Mouse (Mus musculus) stomach, embryonic 15.5 days (tissue): ENCODE data around the gene Tle2. TPM values are rescaled to one million over a fixed set of nuclear protein-coding genes. Genes with fewer than 3 reads are reported as not detected.

Source experiments
- ATAC-seq: fragments of 200-750 bp; cut with Nextera tagmentation; 2 replicates; pipeline ENCODE4 v1.8.0; 2017; ENCODE audit warnings: low read depth, moderate number of reproducible peaks, moderate TSS enrichment; ENCODE audit not compliant: insufficient read depth, low FRiP score
- H3K27ac ChIP-seq: fragments of 300-500 bp; sonication (generic); 2 replicates; pipeline ENCODE4 v1.5.1; 2015; ENCODE audit warnings: mild to moderate bottlenecking, inconsistent platforms
- H3K27me3 ChIP-seq: fragments of 300-500 bp; sonication (generic); replicated peaks from 2 replicates; pipeline ENCODE4 v1.6.1; 2015; ENCODE audit warnings: inconsistent platforms
- H3K36me3 ChIP-seq: fragments of 300-500 bp; sonication (generic); 2 replicates; pipeline ENCODE4 v1.6.1; 2015; ENCODE audit warnings: inconsistent platforms
- H3K4me1 ChIP-seq: fragments of 300-500 bp; sonication (generic); 2 replicates; pipeline ENCODE4 v1.6.1; 2015; ENCODE audit warnings: inconsistent platforms
- H3K4me2 ChIP-seq: fragments of 300-500 bp; sonication (generic); 2 replicates; pipeline ENCODE4 v1.6.1; 2015; ENCODE audit warnings: mild to moderate bottlenecking, inconsistent platforms
- H3K4me3 ChIP-seq: fragments of 300-500 bp; sonication (generic); replicated peaks from 2 replicates; pipeline ENCODE4 v1.5.1; 2015; ENCODE audit warnings: inconsistent platforms
- H3K9ac ChIP-seq: fragments of 300-500 bp; sonication (generic); 2 replicates; pipeline ENCODE4 v1.6.1; 2015; ENCODE audit warnings: inconsistent platforms
- H3K9me3 ChIP-seq: fragments of 300-500 bp; sonication (generic); 2 replicates; pipeline ENCODE4 v1.6.1; 2016; ENCODE audit warnings: inconsistent platforms
- WGBS: fragments of 180-500 bp; shearing (Covaris S2); methylation state at CpG from one replicate; pipeline ENCODE4 v1.1.7; 2015; 5-methylcytosine and 5-hydroxymethylcytosine counted together
- polyA plus RNA-seq: library from polyadenylated mRNA; unstranded; fragments of >200 nt; fragmentation: Nextera tagmentation; extraction: Ambion mirVana; gene quantifications from 2 replicates; pipeline ENCODE4 v1.2.1, GENCODE M21; 2015

The Tle2 gene
- polyA plus RNA-seq, 1 experiment from 2014 or later: 28.8 TPM

DNA sequence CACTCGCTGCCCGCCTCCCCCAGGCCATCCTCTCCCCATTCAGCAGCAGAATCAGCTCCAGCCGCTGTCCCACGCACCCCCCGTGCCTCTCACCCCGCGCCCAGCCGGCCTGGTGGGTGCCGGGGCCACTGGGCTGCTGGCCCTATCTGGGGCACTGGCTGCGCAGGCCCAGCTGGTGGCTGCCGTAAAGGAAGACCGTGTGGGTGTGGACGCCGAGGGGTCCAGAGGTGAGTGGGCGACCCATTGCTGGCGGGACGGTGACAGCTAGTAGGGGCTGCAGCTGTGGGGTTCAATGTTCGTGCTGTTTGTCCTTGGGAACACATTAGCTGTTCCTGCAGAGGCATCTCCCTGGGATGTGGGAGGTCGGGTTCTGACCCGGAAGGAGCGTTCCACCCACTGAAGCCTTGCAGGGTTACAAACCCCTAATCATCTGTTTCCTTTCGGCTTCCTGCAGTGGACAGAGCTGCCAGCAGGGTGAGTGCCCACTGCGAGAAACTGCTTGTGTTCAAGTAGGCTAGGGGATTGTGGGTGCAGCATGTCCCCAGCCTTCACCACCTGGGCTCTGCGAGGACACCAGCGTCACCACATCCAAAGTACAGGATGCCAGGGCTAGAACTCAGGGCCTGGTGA is 6.2 kb downstream of the Tle2 start:
- Histone ChIP-seq H3K27ac (no peak overlapping the region), H3K4me3 (no peak overlapping the region), H3K9ac (no peak overlapping the region), H3K4me1 (peaks cover 5% of the 10 kb centered on the region; the same call in 1 of the 2 replicates), H3K4me2 (0 out of 2 replicates have a peak overlapping the region, but pooled peaks have one; percentile 11), H3K9me3 (no peaks in the 10 kb centered on the region), H3K36me3 (peaks cover 5% of the 10 kb centered on the region), H3K27me3 (0 out of 2 replicates have a peak, but pooled peaks cover 2% of the 10 kb centered on the region)
- ATAC-seq: no peak
- 52% methylated on average over 25 of the region's 25 CpGs for WGBS

DNA sequence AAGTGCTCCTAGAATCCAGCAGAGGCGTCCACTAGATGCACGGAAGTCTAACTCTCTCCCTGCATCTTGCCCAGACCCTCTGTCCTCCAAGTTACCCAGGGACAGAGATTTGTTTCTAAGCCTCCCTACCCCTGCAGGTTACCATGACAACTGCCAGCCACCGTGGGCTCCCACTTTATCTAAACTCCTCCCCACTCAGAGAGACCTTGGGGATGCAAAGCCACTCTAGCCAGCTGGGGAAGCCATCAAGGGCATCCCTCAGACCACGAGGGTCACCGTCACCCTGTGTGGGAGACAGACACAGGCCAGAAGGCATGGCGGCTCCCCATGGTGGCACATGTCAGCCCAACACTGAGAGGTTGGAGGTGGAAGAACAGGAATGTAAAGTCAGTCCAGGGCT is 9.0 kb downstream of the Tle2 start:
- no peak for ATAC-seq
- H3K4me3 ChIP-seq: no peak overlapping the region
- H3K36me3 ChIP-seq: peaks cover 10% of the 10 kb centered on the region
- WGBS: 54% methylated on average over 6 of the region's 6 CpGs
- H3K27ac ChIP-seq: no peak overlapping the region
- H3K9me3 ChIP-seq: no peaks in the 10 kb centered on the region
- H3K4me1 ChIP-seq: no peaks in the 10 kb centered on the region
- no peak overlapping the region for H3K4me2 ChIP-seq
- H3K9ac ChIP-seq: no peak overlapping the region
- 0 out of 2 replicates have a peak, but pooled peaks cover 2% of the 10 kb centered on the region for H3K27me3 ChIP-seq

DNA sequence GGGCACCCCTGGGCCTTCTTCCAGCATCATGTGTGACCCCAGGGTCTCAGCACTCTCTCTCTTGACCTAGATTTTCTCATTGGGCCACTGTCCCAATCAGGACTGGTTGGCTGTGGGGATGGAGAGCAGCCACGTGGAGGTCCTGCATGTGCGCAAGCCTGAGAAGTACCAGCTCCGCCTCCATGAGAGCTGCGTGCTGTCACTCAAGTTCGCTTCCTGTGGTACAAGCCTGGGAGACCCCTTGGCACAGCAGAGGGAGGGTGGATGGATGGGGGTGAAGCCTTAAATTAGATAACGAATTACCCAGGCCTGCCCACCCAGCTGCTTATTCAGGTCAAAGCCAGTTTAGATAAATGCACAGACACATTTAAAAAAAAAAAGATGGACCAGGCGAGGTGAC is 14.4 kb downstream of the Tle2 start:
- no peak overlapping the region for H3K4me2 ChIP-seq
- no peaks in the 10 kb centered on the region for H3K27me3 ChIP-seq
- no peak overlapping the region for H3K9ac ChIP-seq
- no peaks in the 10 kb centered on the region for H3K9me3 ChIP-seq
- ATAC-seq: no peak
- H3K36me3 ChIP-seq: peaks cover 17% of the 10 kb centered on the region; the same call in 1 of the 2 replicates
- no peak overlapping the region for H3K4me3 ChIP-seq
- no peak overlapping the region for H3K27ac ChIP-seq
- 65% methylated on average over 7 of the region's 7 CpGs for WGBS
- H3K4me1 ChIP-seq: no peaks in the 10 kb centered on the region

DNA sequence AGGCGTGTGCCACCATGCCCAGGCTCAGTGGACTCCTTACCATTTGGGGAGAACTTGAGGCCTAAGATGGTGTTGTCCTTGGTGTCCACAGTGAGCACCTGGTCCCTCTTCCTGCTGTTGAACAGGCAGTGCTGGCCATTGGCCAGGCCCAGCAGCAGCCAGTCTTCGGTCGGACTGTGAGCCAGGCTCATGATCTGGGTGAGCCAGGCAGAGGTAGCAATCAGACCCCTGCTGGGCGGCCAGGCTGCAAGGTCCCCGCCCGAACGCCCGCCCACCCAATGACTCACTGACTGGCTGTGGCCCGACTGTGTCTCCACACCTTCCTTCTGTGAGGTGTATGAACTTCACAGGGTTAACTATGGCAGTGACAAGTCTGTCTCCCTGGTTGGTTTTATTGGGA is 17.5 kb downstream of the Tle2 start:
- Histone ChIP-seq H3K4me3 (no peak overlapping the region), H3K4me2 (no peak overlapping the region), H3K9me3 (no peaks in the 10 kb centered on the region), H3K9ac (no peak overlapping the region), H3K36me3 (0 out of 2 replicates have a peak, but pooled peaks cover 17% of the 10 kb centered on the region), H3K4me1 (peaks cover 15% of the 10 kb centered on the region), H3K27me3 (no peaks in the 10 kb centered on the region), H3K27ac (no peak overlapping the region)
- 53% methylated on average over 9 of the region's 9 CpGs for WGBS
- ATAC-seq: no peak

DNA sequence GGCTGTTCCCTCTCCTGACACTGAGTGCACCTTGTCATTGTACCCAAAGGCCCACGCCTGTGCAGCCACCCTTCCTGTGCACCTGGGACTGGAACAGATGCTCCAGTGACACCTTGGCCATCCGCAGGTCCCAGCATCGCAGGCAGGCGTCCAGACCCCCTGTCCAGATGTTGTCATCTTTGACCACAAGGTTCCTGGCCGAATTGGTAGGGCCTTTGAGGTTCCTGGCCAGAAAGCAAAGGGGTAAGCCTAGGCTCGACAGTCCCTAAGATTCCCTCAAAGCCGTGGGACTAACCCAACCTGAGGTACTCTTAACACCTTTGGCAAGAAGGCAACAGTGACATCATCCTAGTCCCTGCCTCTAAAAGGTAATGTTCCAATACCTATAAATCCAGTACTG is 18.3 kb downstream of the Tle2 start:
- WGBS: 73% methylated on average over 7 of the region's 7 CpGs
- no peak overlapping the region for H3K4me3 ChIP-seq
- H3K4me1 ChIP-seq: peaks cover 23% of the 10 kb centered on the region
- no peak overlapping the region for H3K4me2 ChIP-seq
- no peak overlapping the region for H3K9ac ChIP-seq
- H3K27me3 ChIP-seq: no peaks in the 10 kb centered on the region
- no peaks in the 10 kb centered on the region for H3K9me3 ChIP-seq
- no peak for ATAC-seq
- no peak overlapping the region for H3K27ac ChIP-seq
- H3K36me3 ChIP-seq: 0 out of 2 replicates have a peak, but pooled peaks cover 16% of the 10 kb centered on the region

DNA sequence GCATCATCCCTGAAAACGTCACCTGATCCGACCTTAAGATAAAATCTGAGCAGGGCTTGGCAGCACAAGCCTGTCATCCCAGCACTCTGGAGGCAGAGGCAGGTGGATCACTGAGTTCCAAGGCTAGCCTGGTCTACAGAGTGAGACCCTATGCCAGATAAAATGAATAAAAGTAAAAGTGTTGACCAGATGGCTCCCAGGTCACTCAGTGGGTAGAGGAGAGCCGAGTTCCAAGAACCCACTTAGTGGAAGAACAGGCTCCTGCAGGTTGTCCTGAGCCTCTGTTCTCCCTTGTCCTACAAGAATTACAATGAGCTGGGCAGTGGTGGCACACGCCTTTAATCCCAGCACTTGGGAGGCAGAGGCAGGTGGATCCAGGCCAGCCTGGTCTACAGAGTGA is 18.9 kb downstream of the Tle2 start:
- no peaks in the 10 kb centered on the region for H3K27me3 ChIP-seq
- H3K9me3 ChIP-seq: no peaks in the 10 kb centered on the region
- H3K4me1 ChIP-seq: peaks cover 26% of the 10 kb centered on the region
- no peak for ATAC-seq
- no peak overlapping the region for H3K4me3 ChIP-seq
- H3K36me3 ChIP-seq: 0 out of 2 replicates have a peak, but pooled peaks cover 12% of the 10 kb centered on the region
- H3K9ac ChIP-seq: no peak overlapping the region
- WGBS: 52% methylated on average over 4 of the region's 4 CpGs
- no peak overlapping the region for H3K4me2 ChIP-seq
- H3K27ac ChIP-seq: no peak overlapping the region

DNA sequence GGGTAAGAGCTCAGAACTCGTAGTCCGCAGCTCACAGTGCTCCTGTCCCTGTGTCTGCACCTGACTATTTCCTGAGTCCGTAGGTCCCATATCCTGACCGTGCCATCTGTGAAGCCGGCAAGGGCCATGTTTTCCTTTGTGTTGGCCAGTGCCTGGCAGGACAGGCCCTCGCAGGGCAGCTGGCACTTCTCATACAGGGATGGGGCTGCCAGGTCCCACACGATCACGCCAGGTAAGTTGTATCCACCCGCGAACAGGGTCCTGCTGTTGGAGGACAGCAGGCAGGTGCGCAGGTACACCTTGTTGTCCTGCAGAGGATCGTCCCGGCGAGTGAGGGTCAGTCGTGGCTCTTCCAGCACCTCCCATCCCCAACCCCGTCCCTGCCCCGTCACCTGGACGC is 19.6 kb downstream of the Tle2 start:
- Histone ChIP-seq H3K9ac (no peak overlapping the region), H3K4me2 (no peak overlapping the region), H3K9me3 (no peaks in the 10 kb centered on the region), H3K4me1 (peaks cover 31% of the 10 kb centered on the region), H3K4me3 (no peak overlapping the region), H3K36me3 (0 out of 2 replicates have a peak, but pooled peaks cover 6% of the 10 kb centered on the region), H3K27ac (no peak overlapping the region), H3K27me3 (no peaks in the 10 kb centered on the region)
- ATAC-seq: no peak
- WGBS: 67% methylated on average over 18 of the region's 18 CpGs

DNA sequence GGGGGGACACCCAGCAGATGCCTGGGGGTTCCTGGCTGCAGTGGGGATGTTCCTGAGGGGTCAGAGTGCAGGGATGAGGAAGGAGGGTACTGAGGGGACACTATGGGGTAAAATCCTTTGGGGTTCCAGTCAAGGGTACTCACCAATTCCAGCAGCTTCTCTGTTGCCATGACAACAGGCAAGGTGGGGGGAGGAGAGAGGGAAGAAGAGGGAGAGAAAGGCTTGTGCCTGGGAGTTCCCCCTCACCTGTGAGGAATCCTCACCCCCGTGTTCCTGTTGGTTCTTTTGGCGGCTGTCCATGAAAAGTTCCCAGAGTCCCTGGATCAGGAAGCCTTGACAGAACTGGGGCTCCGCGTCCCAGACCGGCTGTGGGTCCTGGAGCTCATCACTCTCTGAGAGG is 21.2 kb downstream of the Tle2 start:
- Histone ChIP-seq H3K27me3 (no peaks in the 10 kb centered on the region), H3K4me1 (peaks cover 41% of the 10 kb centered on the region), H3K27ac (peak overlapping the region; percentile 81; the same call in 1 of the 2 replicates), H3K4me2 (peak overlapping the region; percentile 54; the same call in 1 of the 2 replicates), H3K36me3 (no peaks in the 10 kb centered on the region), H3K9me3 (no peaks in the 10 kb centered on the region), H3K4me3 (no peak overlapping the region), H3K9ac (no peak overlapping the region)
- WGBS: 44% methylated on average over 5 of the region's 5 CpGs
- ATAC-seq: no peak

DNA sequence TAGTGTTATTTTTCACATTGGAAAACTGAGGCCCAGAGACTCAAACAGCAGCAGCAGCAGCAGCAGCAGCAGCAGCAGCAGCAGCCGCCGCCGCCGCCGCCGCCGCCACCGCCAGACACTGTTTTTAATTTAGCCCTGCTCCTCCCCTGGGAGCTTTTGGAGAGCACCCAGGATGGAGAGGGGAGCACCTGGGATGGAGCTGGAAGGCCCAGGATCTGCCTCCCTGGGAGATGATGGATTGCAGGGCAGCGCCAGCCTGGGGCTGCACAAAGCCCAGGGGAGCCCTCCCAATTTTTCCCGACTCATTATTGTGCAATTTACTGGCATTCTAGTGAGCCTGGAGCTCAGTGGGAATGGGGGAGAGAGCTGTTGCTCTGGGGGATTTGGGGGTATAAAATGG is 22.2 kb downstream of the Tle2 start:
- H3K4me3 ChIP-seq: peak overlapping the region; percentile 30
- no peaks in the 10 kb centered on the region for H3K36me3 ChIP-seq
- no peaks in the 10 kb centered on the region for H3K27me3 ChIP-seq
- WGBS: 2% methylated on average over 10 of the region's 10 CpGs
- H3K4me2 ChIP-seq: peak overlapping the region; percentile 54
- H3K27ac ChIP-seq: peak overlapping the region; percentile 81
- H3K4me1 ChIP-seq: peaks cover 49% of the 10 kb centered on the region
- ATAC-seq: no peak; the same call in 1 of the 2 replicates
- no peak overlapping the region for H3K9ac ChIP-seq
- H3K9me3 ChIP-seq: no peaks in the 10 kb centered on the region

DNA sequence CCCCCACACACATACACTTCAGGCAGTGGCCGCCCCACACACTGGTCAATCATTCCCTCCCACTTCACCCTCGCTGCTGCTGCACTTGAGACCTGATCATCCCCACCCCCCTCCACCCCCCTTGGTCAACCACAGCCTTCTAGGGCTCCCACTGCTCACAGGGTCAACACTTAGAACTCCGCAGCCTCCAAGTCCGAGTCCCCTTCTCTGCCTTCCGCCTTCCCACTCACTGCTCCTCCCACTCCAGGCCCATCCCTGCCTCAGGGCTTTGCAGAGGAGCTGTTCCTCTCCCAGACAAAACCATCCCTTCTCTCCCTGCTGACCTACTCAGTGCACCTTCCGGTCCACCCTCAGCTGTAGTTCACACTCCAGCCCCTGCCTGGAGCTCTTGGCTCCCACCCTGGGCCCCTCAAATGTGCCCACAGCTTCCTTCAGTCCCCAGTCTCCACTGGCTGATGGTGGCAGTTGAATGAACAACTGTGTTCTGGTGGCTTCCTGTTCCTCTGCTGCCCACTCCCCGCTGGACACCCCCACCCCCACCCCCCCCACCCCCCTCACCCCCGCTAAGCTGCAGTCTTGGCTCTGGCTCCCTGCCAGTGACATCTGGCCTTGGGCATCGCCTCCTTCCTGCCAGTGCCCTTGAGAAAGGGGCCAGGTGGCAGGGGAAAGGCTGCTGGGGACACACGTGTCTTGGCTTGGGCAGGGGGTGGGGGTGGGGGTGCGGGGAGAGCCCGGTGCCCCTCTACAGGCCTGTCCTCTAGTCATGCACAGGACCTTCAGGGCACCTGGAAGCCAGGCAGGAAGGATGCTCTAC is 23.0 kb downstream of the Tle2 start:
- ATAC-seq: peak; percentile 44; the same call in 1 of the 2 replicates
- no peaks in the 10 kb centered on the region for H3K9me3 ChIP-seq
- H3K4me2 ChIP-seq: peak overlapping the region; percentile 54
- no peaks in the 10 kb centered on the region for H3K27me3 ChIP-seq
- peak overlapping the region; percentile 81 for H3K27ac ChIP-seq
- no peak overlapping the region for H3K9ac ChIP-seq
- 1% methylated on average over 10 of the region's 12 CpGs for WGBS
- H3K4me3 ChIP-seq: peak overlapping the region; percentile 30
- no peaks in the 10 kb centered on the region for H3K36me3 ChIP-seq
- H3K4me1 ChIP-seq: peaks cover 51% of the 10 kb centered on the region

DNA sequence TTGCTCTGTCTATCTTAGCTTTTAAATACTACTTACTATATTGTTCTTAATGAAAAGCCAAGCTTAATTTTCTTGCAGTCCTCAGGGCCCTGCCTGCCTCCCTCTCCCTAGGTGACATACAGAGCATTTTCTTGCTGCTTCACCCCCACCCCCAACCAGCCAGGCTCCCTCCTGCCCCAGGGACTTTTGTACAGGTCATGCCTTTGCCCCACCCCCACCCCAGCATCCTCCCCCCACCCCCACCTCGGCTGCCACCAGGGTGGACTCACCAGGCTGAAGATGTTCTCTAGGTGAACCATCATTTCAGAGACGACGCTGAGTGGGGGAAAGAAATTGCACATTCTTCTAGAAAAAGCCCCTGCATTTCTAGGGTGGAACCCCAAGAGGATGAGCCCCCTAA is 24.0 kb downstream of the Tle2 start:
- no peaks in the 10 kb centered on the region for H3K27me3 ChIP-seq
- 36% methylated on average over 3 of the region's 3 CpGs for WGBS
- peaks cover 51% of the 10 kb centered on the region for H3K4me1 ChIP-seq
- no peaks in the 10 kb centered on the region for H3K36me3 ChIP-seq
- ATAC-seq: no peak
- H3K27ac ChIP-seq: peak overlapping the region; percentile 12; the same call in 1 of the 2 replicates
- no peak overlapping the region for H3K9ac ChIP-seq
- no peak overlapping the region for H3K4me2 ChIP-seq
- H3K4me3 ChIP-seq: no peak overlapping the region
- no peaks in the 10 kb centered on the region for H3K9me3 ChIP-seq

DNA sequence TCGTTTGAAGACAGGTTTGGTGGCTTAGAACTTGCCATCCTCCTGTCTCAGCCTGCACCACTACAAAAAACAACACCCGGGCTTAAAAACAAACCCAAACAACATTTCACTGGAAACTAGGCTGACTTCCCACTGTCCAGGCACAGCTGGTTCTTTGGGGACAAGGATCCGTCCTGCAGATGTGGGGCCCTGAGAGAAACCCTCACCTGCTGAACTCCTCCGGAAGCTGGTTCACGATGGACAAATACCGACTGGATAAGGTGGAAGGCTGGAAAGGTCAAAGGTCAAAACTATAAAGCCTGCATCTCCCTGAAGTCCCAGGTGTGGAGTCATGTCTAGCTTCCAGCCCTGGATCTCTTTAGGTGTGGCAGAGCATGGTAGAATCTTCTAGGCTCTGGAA is 24.5 kb downstream of the Tle2 start:
- Histone ChIP-seq H3K4me3 (no peak overlapping the region), H3K36me3 (no peaks in the 10 kb centered on the region), H3K9ac (no peak overlapping the region), H3K4me1 (peaks cover 51% of the 10 kb centered on the region), H3K27me3 (no peaks in the 10 kb centered on the region), H3K9me3 (no peaks in the 10 kb centered on the region), H3K4me2 (no peak overlapping the region), H3K27ac (0 out of 2 replicates have a peak overlapping the region, but pooled peaks have one; percentile 12)
- ATAC-seq: no peak
- WGBS: 33% methylated on average over 6 of the region's 6 CpGs
